Mouse (Mus musculus): ENCODE results near the gene Rxfp2.

DNA sequence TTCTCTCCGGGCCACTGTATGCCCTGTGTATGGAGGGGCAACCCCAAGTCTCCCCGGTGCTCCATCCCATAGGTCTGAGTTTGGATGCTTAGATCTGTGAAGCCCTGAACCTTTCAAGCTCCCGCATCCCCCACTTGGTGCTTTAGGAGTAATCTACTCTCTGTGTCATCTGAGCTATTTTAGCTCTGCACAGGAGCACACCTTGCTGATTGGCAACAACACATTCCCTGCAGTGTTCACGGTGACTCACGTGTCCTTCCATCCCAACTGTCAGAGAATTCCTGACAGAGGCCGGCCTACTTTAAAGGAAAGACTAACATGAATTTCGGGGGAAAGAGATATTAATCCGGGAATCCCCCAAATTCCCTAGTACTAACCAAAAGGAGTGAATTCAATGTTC, 102.2 kb downstream of the Rxfp2 start:
- TF ChIP-seq CTCF (conservative IDR thresholded peaks at IDR 0.05; ENCODE audit: insufficient read depth, insufficient read length, low read depth, low read length): no peak
- no peak for TF ChIP-seq POLR2A (IDR thresholded peaks at IDR 0.05; ENCODE audit: low read depth, low read length)

Measured in kidney, adult 2 months (tissue).